Mouse (Mus musculus) liver, postnatal 0 days (tissue): ENCODE data around the gene Rbfox1. TPM values are rescaled to one million over a fixed set of nuclear protein-coding genes. Genes with fewer than 3 reads are reported as not detected.

Experiments
- ATAC-seq: fragments of 200-750 bp; cut with Nextera tagmentation; 2 replicates; pipeline ENCODE4 v1.8.0; 2017; ENCODE audit warnings: mild to moderate bottlenecking, moderate library complexity
- DNase-seq: peaks from one replicate; pipeline ENCODE4 v3.0.0-alpha.2; 2016
- H3K27ac ChIP-seq: fragments of 300-500 bp; sonication (generic); 2 replicates; pipeline ENCODE4 v1.5.1; 2014; ENCODE audit warnings: antibody characterized with exemption, moderate library complexity, mild to moderate bottlenecking, low read depth
- H3K27me3 ChIP-seq: fragments of 300-500 bp; sonication (generic); 2 replicates; pipeline ENCODE4 v1.6.1; 2014; ENCODE audit warnings: low read length, control low read depth, mixed read lengths; ENCODE audit not compliant: insufficient read depth
- H3K36me3 ChIP-seq: fragments of 300-500 bp; sonication (generic); replicated peaks from 2 replicates; pipeline ENCODE4 v1.6.1; 2014; ENCODE audit warnings: mild to moderate bottlenecking, control low read depth, low read length, moderate library complexity, mixed read lengths; ENCODE audit not compliant: insufficient read depth
- H3K4me1 ChIP-seq: fragments of 300-500 bp; sonication (generic); 2 replicates; pipeline ENCODE4 v1.6.1; 2014; ENCODE audit warnings: antibody characterized with exemption, mild to moderate bottlenecking, control low read depth; ENCODE audit not compliant: insufficient read depth
- H3K4me2 ChIP-seq: fragments of 300-500 bp; sonication (generic); 2 replicates; pipeline ENCODE4 v1.6.1; 2014; ENCODE audit warnings: low read depth, mild to moderate bottlenecking, low read length, moderate library complexity, mixed read lengths
- H3K4me3 ChIP-seq: fragments of 300-500 bp; sonication (generic); 2 replicates; pipeline ENCODE4 v1.5.1; 2014; ENCODE audit warnings: low read depth, low read length
- H3K9ac ChIP-seq: fragments of 300-500 bp; sonication (generic); replicated peaks from 2 replicates; pipeline ENCODE4 v1.6.1; 2014; ENCODE audit warnings: mild to moderate bottlenecking, moderate library complexity
- H3K9me3 ChIP-seq: fragments of 300-500 bp; sonication (generic); 2 replicates; pipeline ENCODE4 v1.6.1; 2016; ENCODE audit warnings: mild to moderate bottlenecking, control low read depth, low read length, mixed read lengths
- CTCF ChIP-seq: sonication (generic); IDR thresholded peaks from 2 replicates; pipeline ENCODE4 v1.5.1; 2016; ENCODE audit warnings: antibody characterized with exemption, low read depth
- EP300 ChIP-seq: IDR thresholded peaks from 2 replicates; pipeline ENCODE4 v1.6.1; 2016; ENCODE audit warnings: antibody characterized with exemption, low read depth, mild to moderate bottlenecking
- WGBS: fragments of 180-500 bp; shearing (Covaris S2); extraction: QIAGEN DNeasy Blood & Tissue Kit; methylation state at CpG from one replicate; pipeline ENCODE4 v1.1.7; 2014; ENCODE audit not compliant: insufficient replicate concordance; 5-methylcytosine and 5-hydroxymethylcytosine counted together
- polyA plus RNA-seq: library from polyadenylated mRNA; unstranded; fragments of >200 nt; fragmentation: Nextera tagmentation; extraction: Ambion mirVana; gene quantifications from 2 replicates; pipeline ENCODE4 v1.2.1, GENCODE M21; 2015

Gene Rbfox1
- polyA plus RNA-seq, 1 experiment from 2014 or later, result 0.12 TPM

DNA sequence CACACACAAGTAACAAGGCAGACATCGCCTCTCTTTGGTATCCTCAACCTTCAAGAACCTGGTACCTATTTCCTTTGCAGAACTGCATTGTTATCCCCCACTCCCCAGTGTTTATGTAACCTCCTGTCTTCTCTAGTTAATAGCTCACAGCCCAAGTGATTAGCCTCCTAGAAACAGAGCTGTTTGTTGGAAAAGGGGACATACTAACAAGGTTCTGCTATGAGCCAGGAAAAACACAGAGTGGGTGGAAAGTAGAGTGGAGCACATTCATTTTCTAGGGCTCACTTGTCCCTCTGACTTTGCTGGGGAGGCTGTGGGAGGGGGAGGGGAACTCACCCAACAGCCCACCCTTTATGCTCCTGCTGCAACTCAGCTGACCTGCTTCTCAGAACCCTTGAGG, 114.9 kb downstream of the Rbfox1 start:
- TF ChIP-seq EP300, result no peak
- H3K27ac ChIP-seq, result no peak overlapping the region
- no peak overlapping the region for H3K4me3 ChIP-seq
- H3K36me3 ChIP-seq, result no peaks in the 10 kb centered on the region
- H3K4me2 ChIP-seq, result no peak overlapping the region
- H3K9ac ChIP-seq, result no peak overlapping the region
- no peaks in the 10 kb centered on the region for H3K4me1 ChIP-seq
- H3K9me3 ChIP-seq, result no peaks in the 10 kb centered on the region
- WGBS, result 50% methylated on average over 1 of the region's 1 CpGs
- no peaks in the 10 kb centered on the region for H3K27me3 ChIP-seq
- ATAC-seq (no peak), DNase-seq (no peak)

DNA sequence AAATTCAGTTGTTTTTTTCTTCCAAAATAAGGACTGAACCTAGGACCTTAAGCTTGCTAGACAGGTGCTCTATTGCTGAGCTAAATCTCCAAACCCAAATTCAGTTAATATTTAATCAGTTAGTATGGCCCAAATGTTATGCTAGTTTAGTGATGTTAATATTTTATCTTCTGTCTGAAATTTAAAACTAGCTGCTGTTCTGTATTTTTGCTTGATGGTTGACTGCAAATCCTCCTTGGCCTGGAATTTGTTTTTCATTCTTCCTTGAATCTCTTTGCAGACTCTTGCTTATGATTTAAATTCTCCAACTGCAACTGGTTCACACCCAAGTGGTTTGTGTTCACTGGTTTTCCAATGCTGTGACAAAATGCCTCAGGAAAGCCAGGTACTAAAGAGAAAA, 121.8 kb downstream of the Rbfox1 start:
- no peaks in the 10 kb centered on the region for H3K36me3 ChIP-seq
- H3K27ac ChIP-seq, result no peak overlapping the region
- H3K9me3 ChIP-seq, result no peaks in the 10 kb centered on the region
- no peaks in the 10 kb centered on the region for H3K27me3 ChIP-seq
- ATAC-seq (no peak), DNase-seq (no peak)
- H3K4me2 ChIP-seq, result no peak overlapping the region
- H3K9ac ChIP-seq, result no peak overlapping the region
- no peak overlapping the region for H3K4me3 ChIP-seq
- no peaks in the 10 kb centered on the region for H3K4me1 ChIP-seq
- TF ChIP-seq CTCF, result no peak
- no peak for TF ChIP-seq EP300

- Histone ChIP-seq H3K9ac (no peak overlapping the region), H3K27ac (no peak overlapping the region), H3K4me3 (no peak overlapping the region), H3K4me2 (no peak overlapping the region), H3K27me3 (no peaks in the 10 kb centered on the region), H3K36me3 (no peaks in the 10 kb centered on the region), H3K4me1 (no peaks in the 10 kb centered on the region), H3K9me3 (no peaks in the 10 kb centered on the region)
- no peak for DNase-seq
- no peak for ATAC-seq
- 65% methylated on average over 3 of the region's 3 CpGs for WGBS
- TF ChIP-seq EP300 (no peak), CTCF (no peak)
These were observed 127.7 kb downstream of the Rbfox1 start for GRCm38 (mm10) chr16:6012853-6013252.

DNA sequence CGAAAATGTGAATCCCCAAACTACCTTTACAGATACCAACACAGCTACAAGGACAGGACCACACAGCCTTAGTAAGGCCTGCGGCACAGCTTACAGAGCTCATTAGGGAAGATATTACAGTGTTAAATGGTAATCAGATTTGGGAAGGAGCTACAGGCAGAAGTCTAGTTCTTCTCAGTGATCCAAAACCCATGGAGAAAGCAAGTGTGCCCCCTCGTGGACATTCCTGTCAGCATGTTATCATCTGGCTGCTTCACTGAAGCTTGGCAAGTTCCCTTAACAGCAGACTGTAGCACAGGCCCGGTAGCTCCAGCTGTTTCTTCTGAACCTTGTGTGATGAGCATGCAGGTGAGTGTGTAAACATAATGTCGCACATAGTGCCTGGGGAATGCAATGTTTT, 133.5 kb downstream of the Rbfox1 start:
- no peak overlapping the region for H3K9ac ChIP-seq
- ATAC-seq, result no peak
- H3K9me3 ChIP-seq, result no peaks in the 10 kb centered on the region
- no peaks in the 10 kb centered on the region for H3K4me1 ChIP-seq
- no peak overlapping the region for H3K4me2 ChIP-seq
- H3K27me3 ChIP-seq, result no peaks in the 10 kb centered on the region
- 44% methylated on average over 5 of the region's 5 CpGs for WGBS
- H3K4me3 ChIP-seq, result no peak overlapping the region
- peak; percentile 44 for DNase-seq
- no peaks in the 10 kb centered on the region for H3K36me3 ChIP-seq
- H3K27ac ChIP-seq, result no peak overlapping the region
- TF ChIP-seq CTCF, result peak; percentile 60
- TF ChIP-seq EP300, result no peak

DNA sequence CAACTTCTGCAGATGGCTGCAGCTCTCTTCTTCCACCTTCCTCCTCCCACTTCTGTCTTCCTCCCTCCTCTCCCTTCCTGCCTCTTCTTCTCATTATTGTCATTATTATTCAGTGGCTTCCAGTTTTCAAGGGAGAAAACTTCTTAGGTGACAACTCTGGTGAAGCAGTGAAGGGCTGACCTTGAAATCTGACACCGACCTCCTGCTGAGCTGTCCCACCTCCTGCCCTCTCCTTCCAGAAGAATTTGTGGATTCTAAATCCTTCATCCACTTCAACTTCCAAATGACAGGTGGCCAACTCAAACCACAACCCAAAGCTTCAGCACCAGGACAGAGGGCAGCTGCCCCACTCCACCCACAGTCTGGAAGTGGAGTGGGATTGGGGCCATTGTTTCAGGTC, 134.2 kb downstream of the Rbfox1 start:
- H3K36me3 ChIP-seq, result no peaks in the 10 kb centered on the region
- DNase-seq (no peak), ATAC-seq (no peak)
- H3K27me3 ChIP-seq, result no peaks in the 10 kb centered on the region
- no peaks in the 10 kb centered on the region for H3K9me3 ChIP-seq
- 25% methylated on average over 1 of the region's 1 CpGs for WGBS
- no peaks in the 10 kb centered on the region for H3K4me1 ChIP-seq
- no peak overlapping the region for H3K4me2 ChIP-seq
- no peak overlapping the region for H3K27ac ChIP-seq
- no peak overlapping the region for H3K9ac ChIP-seq
- no peak for TF ChIP-seq EP300
- H3K4me3 ChIP-seq, result no peak overlapping the region

DNA sequence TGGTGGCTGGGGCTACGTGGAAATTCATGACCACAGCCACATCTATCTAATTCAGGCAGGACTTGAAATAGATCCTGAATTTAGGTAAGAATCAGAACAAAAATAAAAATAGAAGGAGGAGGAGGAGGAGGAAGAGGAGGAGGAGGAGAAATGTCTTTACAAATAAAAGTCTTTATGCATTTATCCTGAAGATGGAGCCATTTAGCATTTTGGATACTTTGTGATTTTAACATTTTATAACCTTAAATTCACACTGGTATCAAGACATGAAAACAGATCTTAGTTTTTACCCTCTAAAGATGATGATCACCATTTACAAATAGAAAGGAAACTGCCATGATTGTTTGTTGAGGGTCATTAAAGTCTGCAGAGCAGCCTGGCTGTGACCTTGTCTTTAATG, 146.1 kb downstream of the Rbfox1 start:
- H3K4me1 ChIP-seq, result no peaks in the 10 kb centered on the region
- H3K4me3 ChIP-seq, result no peak overlapping the region
- 58% methylated on average over 1 of the region's 1 CpGs for WGBS
- no peaks in the 10 kb centered on the region for H3K9me3 ChIP-seq
- no peaks in the 10 kb centered on the region for H3K36me3 ChIP-seq
- H3K9ac ChIP-seq, result no peak overlapping the region
- ATAC-seq (no peak), DNase-seq (no peak)
- H3K27ac ChIP-seq, result no peak overlapping the region
- TF ChIP-seq CTCF, result no peak
- no peak for TF ChIP-seq EP300
- H3K27me3 ChIP-seq, result no peaks in the 10 kb centered on the region
- H3K4me2 ChIP-seq, result no peak overlapping the region

- ATAC-seq, result no peak
- Histone ChIP-seq H3K9ac (no peak overlapping the region), H3K36me3 (no peaks in the 10 kb centered on the region), H3K27me3 (no peaks in the 10 kb centered on the region), H3K4me3 (no peak overlapping the region), H3K27ac (no peak overlapping the region), H3K9me3 (no peaks in the 10 kb centered on the region), H3K4me2 (no peak overlapping the region), H3K4me1 (no peaks in the 10 kb centered on the region)
- TF ChIP-seq CTCF, result no peak
- no peak for TF ChIP-seq EP300
- DNase-seq, result no peak
- WGBS, result 73% methylated on average over 7 of the region's 7 CpGs
These were observed 147.4 kb downstream of the Rbfox1 start for GRCm38 (mm10) chr16:6032563-6032962.
